Mouse (Mus musculus) hindbrain, embryonic 11.5 days (tissue): ENCODE data around the gene Galnt2. TPM values are rescaled to one million over a fixed set of nuclear protein-coding genes. Genes with fewer than 3 reads are reported as not detected.

Experiments used
- ATAC-seq: fragments of 200-750 bp; cut with Nextera tagmentation; 2 replicates; pipeline ENCODE4 v1.8.0; 2017; ENCODE audit warnings: mild to moderate bottlenecking, moderate TSS enrichment, moderate library complexity; ENCODE audit not compliant: low FRiP score
- DNase-seq: peaks from one replicate; pipeline ENCODE4 v3.0.0-alpha.2; 2015; ENCODE audit warnings: low spot score
- H3K27ac ChIP-seq: fragments of 300-500 bp; sonication (generic); 2 replicates; pipeline ENCODE4 v1.5.1; 2014; ENCODE audit warnings: mild to moderate bottlenecking, low read depth, low read length
- H3K27me3 ChIP-seq: fragments of 300-500 bp; sonication (generic); 2 replicates; pipeline ENCODE4 v1.6.1; 2014; ENCODE audit warnings: mild to moderate bottlenecking, low read length, moderate library complexity, mixed read lengths; ENCODE audit not compliant: control insufficient read depth, insufficient read depth
- H3K36me3 ChIP-seq: fragments of 300-500 bp; sonication (generic); 2 replicates; pipeline ENCODE4 v1.6.1; 2014; ENCODE audit warnings: mild to moderate bottlenecking, low read length, moderate library complexity, mixed read lengths; ENCODE audit not compliant: control insufficient read depth, insufficient read depth
- H3K4me1 ChIP-seq: fragments of 300-500 bp; sonication (generic); replicated peaks from 2 replicates; pipeline ENCODE4 v1.6.1; 2014; ENCODE audit warnings: low read length, mixed read lengths; ENCODE audit not compliant: control insufficient read depth, insufficient read depth
- H3K4me2 ChIP-seq: fragments of 300-500 bp; sonication (generic); replicated peaks from 2 replicates; pipeline ENCODE4 v1.6.1; 2014; ENCODE audit warnings: mild to moderate bottlenecking, low read depth, low read length
- H3K4me3 ChIP-seq: fragments of 300-500 bp; sonication (generic); 2 replicates; pipeline ENCODE4 v1.5.1; 2014; ENCODE audit warnings: low read depth, low read length
- H3K9ac ChIP-seq: fragments of 300-500 bp; sonication (generic); 2 replicates; pipeline ENCODE4 v1.6.1; 2014; ENCODE audit warnings: low read depth, low read length
- H3K9me3 ChIP-seq: fragments of 300-500 bp; sonication (generic); 2 replicates; pipeline ENCODE4 v1.6.1; 2016; ENCODE audit warnings: low read length; ENCODE audit not compliant: control insufficient read depth
- WGBS: fragments of 180-500 bp; shearing (Covaris S2); extraction: QIAGEN DNeasy Blood & Tissue Kit; methylation state at CpG from one replicate; pipeline ENCODE4 v1.1.7; 2014; 5-methylcytosine and 5-hydroxymethylcytosine counted together
- polyA plus RNA-seq: library from polyadenylated mRNA; unstranded; fragments of >200 nt; fragmentation: Nextera tagmentation; extraction: Ambion mirVana; gene quantifications from 2 replicates; pipeline ENCODE4 v1.2.1, GENCODE M21; 2014

Galnt2 gene
- polyA plus RNA-seq, 1 experiment from 2014 or later: 47.0 TPM

DNA sequence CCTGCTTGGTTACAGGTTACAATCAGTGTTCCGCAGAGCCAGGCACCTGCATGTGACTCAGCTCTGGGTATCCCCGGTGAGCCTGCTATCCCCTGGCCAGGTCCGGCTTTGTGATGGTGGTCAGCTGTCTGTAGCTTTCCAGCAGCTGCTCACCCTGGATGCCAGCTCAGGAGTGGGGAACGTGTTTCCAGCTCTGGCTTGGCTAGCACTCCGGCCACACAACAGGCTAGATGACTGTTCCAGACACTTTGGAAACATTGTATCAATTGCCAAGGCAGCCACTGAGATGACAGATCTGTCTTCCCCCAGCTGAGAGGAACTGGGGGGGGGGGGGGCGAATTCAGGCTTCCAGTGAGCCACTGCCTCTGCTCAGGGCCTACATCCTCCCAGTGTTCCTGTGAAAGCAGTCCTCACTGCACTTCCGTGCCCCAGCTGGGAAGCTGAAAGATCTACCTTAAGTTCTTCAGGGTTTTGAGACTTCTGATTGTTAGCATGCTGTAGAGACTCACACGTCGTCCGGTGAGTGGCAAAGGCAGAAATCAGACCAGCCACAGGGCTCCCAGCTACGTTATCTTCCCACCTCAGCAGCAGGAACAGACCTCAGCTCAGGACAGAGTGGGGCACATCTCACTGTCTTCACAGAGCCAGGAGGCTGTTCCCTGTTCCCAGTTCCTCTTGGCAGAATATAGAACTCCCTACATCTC, 87.6 kb downstream of the Galnt2 start:
- ATAC-seq: no peak
- Histone ChIP-seq H3K36me3 (no peaks in the 10 kb centered on the region), H3K4me3 (no peak overlapping the region), H3K4me2 (no peak overlapping the region), H3K9me3 (no peaks in the 10 kb centered on the region), H3K27me3 (no peaks in the 10 kb centered on the region), H3K27ac (no peak overlapping the region), H3K9ac (no peak overlapping the region), H3K4me1 (peaks cover 4% of the 10 kb centered on the region)
- whole genome bisulfite sequencing: 79% methylated on average over 11 of the region's 11 CpGs
- DNase-seq: no peak

GRCm38 (mm10) chr8:124319316-124319652, 88.1 kb downstream of the Galnt2 start:
- Histone ChIP-seq H3K4me3 (no peak overlapping the region), H3K9ac (no peak overlapping the region), H3K4me1 (peaks cover 4% of the 10 kb centered on the region), H3K36me3 (no peaks in the 10 kb centered on the region), H3K27me3 (no peaks in the 10 kb centered on the region), H3K27ac (no peak overlapping the region), H3K4me2 (no peak overlapping the region), H3K9me3 (no peaks in the 10 kb centered on the region)
- DNase-seq (no peak), ATAC-seq (no peak)
- WGBS: 84% methylated on average over 4 of the region's 4 CpGs

GRCm38 (mm10) chr8:124321227-124321840, 90.1 kb downstream of the Galnt2 start:
- H3K4me1 ChIP-seq: peaks cover 4% of the 10 kb centered on the region
- ATAC-seq (no peak), DNase-seq (no peak)
- H3K9me3 ChIP-seq: no peaks in the 10 kb centered on the region
- 59% methylated on average over 12 of the region's 12 CpGs for WGBS
- peak overlapping the region; percentile 67; the same call in 1 of the 2 replicates for H3K27ac ChIP-seq
- no peak overlapping the region for H3K4me3 ChIP-seq
- H3K4me2 ChIP-seq: no peak overlapping the region
- no peaks in the 10 kb centered on the region for H3K27me3 ChIP-seq
- H3K9ac ChIP-seq: no peak overlapping the region
- H3K36me3 ChIP-seq: no peaks in the 10 kb centered on the region

DNA sequence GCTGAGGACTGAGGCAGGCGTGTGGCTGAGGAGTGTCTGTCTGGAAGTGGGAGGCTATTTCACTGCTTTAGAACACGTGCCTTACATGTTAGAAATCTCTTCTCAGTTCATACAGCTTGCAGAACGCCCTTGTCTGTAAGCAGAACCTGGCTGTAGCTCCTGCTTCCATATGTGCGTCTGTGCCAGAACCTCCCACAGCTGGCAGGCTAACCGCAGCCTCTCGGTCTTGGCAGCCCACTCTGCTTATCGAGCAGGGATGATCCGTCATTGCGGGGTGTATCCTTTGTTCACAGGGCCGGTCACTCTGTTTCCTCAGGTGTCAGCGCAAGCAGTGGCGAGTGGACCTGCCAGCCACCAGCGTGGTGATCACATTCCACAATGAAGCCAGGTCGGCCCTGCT, 92.2 kb downstream of the Galnt2 start:
- no peaks in the 10 kb centered on the region for H3K36me3 ChIP-seq
- H3K27ac ChIP-seq: no peak overlapping the region
- H3K4me1 ChIP-seq: peaks cover 2% of the 10 kb centered on the region; the same call in 1 of the 2 replicates

GRCm38 (mm10) chr8:124328259-124328658, 97.1 kb downstream of the Galnt2 start:
- ATAC-seq: no peak
- no peaks in the 10 kb centered on the region for H3K36me3 ChIP-seq
- no peak overlapping the region for H3K27ac ChIP-seq

More for the DNA sequence above, 92.2 kb downstream of the Galnt2 start:
- no peak overlapping the region for H3K4me3 ChIP-seq
- H3K27me3 ChIP-seq: no peaks in the 10 kb centered on the region
- no peak overlapping the region for H3K4me2 ChIP-seq
- H3K9ac ChIP-seq: no peak overlapping the region
- 96% methylated on average over 14 of the region's 14 CpGs for WGBS
- no peak for DNase-seq
- H3K9me3 ChIP-seq: no peaks in the 10 kb centered on the region
- no peak for ATAC-seq

GRCm38 (mm10) chr8:124329690-124330089, 98.5 kb downstream of the Galnt2 start:
- DNase-seq (peak; percentile 36), ATAC-seq (peak; percentile 52; the same call in 1 of the 2 replicates)
- Histone ChIP-seq H3K9me3 (no peaks in the 10 kb centered on the region), H3K4me2 (no peak overlapping the region), H3K27ac (no peak overlapping the region), H3K4me3 (no peak overlapping the region), H3K27me3 (no peaks in the 10 kb centered on the region), H3K9ac (no peak overlapping the region), H3K36me3 (no peaks in the 10 kb centered on the region), H3K4me1 (no peaks in the 10 kb centered on the region)
- 50% methylated on average over 10 of the region's 10 CpGs for WGBS

More at GRCm38 (mm10) chr8:124328259-124328658, 97.1 kb downstream of the Galnt2 start:
- DNase-seq: no peak
- H3K4me2 ChIP-seq: no peak overlapping the region
- no peaks in the 10 kb centered on the region for H3K27me3 ChIP-seq
- no peak overlapping the region for H3K9ac ChIP-seq
- H3K4me3 ChIP-seq: no peak overlapping the region
- H3K4me1 ChIP-seq: no peaks in the 10 kb centered on the region
- WGBS: 80% methylated on average over 7 of the region's 7 CpGs
- no peaks in the 10 kb centered on the region for H3K9me3 ChIP-seq

DNA sequence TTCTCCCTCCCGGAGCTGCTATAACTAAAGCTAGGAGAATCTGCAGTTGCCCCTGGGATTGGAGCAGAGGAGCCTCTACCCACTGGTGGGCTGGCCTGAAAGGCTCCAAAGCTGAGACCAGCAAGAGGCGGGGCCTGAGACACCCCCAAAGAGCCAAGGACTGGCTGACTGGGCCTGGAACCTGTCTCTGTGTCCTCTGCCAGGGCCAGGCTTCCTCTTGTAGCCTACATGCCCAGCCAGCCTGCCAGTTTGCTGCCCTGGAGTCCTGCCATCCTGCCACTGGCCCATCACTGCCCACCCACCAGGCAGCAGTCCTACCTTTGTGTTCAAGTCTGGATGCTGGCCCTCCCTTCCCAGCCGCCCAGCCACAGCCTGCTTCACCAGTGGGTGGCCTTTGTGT, 99.2 kb downstream of the Galnt2 start:
- H3K27ac ChIP-seq: no peak overlapping the region; the same call in 1 of the 2 replicates
- no peaks in the 10 kb centered on the region for H3K27me3 ChIP-seq
- no peaks in the 10 kb centered on the region for H3K9me3 ChIP-seq
- H3K4me1 ChIP-seq: no peaks in the 10 kb centered on the region
- DNase-seq: no peak
- H3K4me2 ChIP-seq: no peak overlapping the region
- H3K36me3 ChIP-seq: no peaks in the 10 kb centered on the region
- 0 out of 2 replicates have a peak overlapping the region, but pooled peaks have one; percentile 15 for H3K9ac ChIP-seq
- no peak overlapping the region for H3K4me3 ChIP-seq
- 66% methylated on average over 2 of the region's 3 CpGs for WGBS
- no peak for ATAC-seq

- 79% methylated on average over 3 of the region's 3 CpGs for WGBS
- Histone ChIP-seq H3K9me3 (no peaks in the 10 kb centered on the region), H3K9ac (no peak overlapping the region), H3K4me3 (no peak overlapping the region), H3K27ac (no peak overlapping the region), H3K4me2 (no peak overlapping the region), H3K27me3 (no peaks in the 10 kb centered on the region), H3K4me1 (no peaks in the 10 kb centered on the region), H3K36me3 (no peaks in the 10 kb centered on the region)
- ATAC-seq (no peak), DNase-seq (no peak)
Observed at GRCm38 (mm10) chr8:124331094-124331493, 99.9 kb downstream of the Galnt2 start.

- Histone ChIP-seq H3K4me1 (no peaks in the 10 kb centered on the region), H3K4me3 (no peak overlapping the region), H3K9ac (no peak overlapping the region), H3K4me2 (no peak overlapping the region), H3K9me3 (no peaks in the 10 kb centered on the region), H3K27ac (no peak overlapping the region), H3K27me3 (no peaks in the 10 kb centered on the region), H3K36me3 (no peaks in the 10 kb centered on the region)
- ATAC-seq (no peak), DNase-seq (no peak)
- WGBS: 75% methylated on average over 11 of the region's 11 CpGs
Observed at GRCm38 (mm10) chr8:124331706-124332105, 100.5 kb downstream of the Galnt2 start.
